Mouse (Mus musculus) right cerebral cortex, adult 2 months (tissue): ENCODE measurements around the gene Fndc1.

Experiments
- DNase-seq, 2 experiments: peaks; one replicate each; pipeline ENCODE4 v3.0.0; 2021 to 2022; ENCODE audit warnings: low spot score in 2 of 2

Fndc1 gene

DNA sequence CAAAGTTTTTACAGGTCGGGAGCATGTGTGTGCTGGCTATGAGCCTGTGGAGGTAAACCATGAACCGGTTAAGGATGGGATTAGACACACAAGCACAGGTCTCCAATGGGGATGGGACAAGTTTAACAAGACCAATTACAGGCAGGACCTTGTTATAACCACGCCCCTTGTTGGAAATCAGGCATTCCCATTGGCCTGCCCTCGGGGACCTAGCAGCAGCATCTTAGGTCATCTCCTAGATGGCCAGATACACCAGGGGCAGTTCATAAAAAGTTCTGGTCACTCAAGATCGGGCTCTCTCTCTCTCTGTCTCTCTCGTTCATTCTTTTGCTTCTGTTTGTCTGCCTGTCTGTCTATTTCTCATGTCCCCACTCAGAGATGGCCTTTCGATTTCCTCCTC is 6.9 kb downstream of the Fndc1 start:
- no peak for DNase-seq

DNA sequence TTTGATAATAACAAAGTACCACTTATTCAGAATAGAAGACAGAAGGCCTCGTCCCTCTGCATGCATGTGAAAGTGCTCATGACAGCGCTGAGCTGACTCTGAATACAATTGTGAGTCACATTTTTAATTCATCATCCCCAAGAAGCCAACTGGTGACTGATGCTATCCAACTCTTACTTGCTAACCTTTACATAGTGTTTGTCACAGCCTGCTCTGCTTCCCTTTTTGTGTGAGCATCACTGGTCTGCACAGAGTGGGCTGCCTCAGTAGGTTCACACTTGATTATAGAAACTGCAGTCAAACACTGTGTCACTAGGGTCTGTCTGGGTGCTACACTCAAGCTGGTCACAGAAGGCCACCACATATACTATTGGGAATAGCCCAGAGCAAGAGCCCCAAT is 10.5 kb downstream of the Fndc1 start:
- DNase-seq, result no peak

DNA sequence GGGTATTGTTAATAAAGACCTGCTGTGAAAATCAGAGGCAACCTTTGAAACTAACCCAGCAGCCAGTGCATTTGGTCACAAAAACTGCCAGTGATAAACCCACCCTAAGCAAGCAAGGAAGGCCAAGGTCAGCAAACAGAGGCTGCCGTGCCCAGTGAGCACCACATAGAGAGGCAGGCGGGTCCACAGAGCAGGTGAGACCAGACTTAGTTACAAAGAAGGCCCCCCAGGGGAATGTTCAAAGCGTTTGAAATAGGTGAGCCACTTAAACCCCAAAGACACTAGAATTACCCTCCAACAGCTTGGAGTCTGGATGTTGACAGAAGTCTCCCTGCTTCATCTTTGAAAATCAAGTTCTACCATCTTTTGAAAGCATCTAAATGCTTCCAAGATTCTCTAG is 12.7 kb downstream of the Fndc1 start:
- DNase-seq, result no peak

DNA sequence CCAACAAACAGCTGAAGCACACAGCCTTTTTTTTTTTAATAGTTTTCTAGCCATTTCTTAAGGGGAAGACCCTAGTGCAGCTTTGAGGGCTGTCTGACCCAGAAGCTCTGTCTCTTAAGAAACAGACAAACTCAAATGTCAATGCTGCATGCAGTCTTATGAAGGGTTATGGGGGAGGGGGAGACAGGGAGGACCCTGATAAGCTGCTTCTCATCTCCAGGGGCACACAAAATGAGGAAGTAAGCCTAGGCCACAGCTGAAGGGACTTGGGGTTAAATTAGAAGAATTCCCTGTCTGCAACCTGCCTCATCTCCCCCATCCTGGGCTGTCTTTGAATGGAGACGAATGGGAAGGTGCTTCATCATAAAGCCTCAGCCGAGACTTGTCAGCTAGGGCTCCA is 19.1 kb downstream of the Fndc1 start:
- no peak for DNase-seq

DNA sequence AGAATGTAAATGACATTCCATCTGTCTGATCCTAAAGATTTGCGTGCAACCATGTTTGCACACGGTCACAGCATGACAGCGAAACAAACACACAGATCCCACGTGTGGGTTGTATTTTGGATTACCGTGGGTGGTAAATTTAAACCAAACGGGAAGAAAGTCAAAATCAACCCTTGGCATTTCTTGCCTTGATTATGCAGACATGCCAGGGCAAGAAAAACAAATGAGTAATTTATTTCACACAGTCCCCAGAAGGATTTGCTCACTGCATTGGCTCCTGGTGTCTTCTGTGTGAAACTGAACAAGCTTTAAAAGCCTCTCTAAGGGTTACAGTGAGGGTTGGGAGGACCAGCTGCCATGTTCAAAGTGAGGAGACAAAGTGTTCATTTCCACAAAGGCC is 22.0 kb downstream of the Fndc1 start:
- DNase-seq, result no peak

DNA sequence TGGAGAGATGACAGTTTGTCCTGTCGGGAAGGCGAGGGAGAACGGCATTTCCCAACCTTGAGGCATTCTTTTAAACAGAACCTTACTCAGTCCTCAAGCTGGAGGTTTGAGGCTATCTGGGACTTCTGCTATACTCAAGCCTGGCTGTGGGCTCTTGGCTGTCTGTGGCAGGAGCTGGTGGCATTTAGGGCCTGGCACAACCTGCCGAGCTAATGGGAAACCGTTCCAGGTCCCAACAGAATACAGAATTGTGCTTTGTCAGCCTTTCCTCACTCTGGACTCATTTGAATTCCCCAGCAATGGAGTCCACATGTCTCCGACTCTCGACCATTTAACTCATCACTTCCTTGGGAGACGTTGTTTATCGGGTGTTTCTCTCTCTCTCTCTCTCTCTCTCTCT is 24.6 kb downstream of the Fndc1 start:
- no peak for DNase-seq

DNA sequence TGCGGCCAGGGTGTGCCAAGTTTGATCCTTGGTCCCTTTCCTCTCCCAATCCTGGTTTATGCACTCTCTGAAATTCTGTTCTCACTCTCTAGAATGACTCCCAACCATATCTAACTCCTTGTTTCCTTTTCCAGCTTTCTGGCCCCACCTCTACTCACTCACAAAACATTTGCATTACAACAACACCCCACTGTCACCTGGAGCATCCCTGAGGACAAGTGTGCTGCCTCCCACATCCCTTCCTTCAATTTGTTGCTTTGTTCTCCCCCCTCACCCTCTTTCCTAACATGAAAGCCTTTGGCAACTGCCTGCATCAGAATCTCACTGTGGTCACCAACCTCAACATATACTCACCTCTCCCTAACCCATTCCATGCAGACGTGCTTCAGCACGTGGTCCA is 27.2 kb downstream of the Fndc1 start:
- no peak for DNase-seq

DNA sequence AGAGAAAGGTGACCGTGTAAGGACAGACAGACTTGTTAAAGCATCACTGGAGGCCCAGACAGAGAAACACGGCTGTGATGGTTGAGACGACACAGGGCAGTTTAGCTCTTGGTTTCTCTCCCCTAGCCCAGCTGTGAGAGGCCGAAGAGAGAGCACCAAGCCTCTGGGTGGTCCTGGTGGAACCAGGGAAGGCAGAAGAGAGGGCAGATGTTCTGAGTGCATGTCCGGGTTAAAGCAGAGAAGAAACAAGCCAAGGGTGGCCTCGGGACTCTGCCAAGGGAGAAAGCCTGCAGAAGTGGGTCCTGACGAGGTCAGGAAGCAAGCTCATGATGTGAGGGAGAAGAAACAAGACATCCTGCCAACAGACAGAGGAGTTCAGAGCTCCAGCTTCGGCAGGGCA is 31.5 kb downstream of the Fndc1 start:
- no peak for DNase-seq

DNA sequence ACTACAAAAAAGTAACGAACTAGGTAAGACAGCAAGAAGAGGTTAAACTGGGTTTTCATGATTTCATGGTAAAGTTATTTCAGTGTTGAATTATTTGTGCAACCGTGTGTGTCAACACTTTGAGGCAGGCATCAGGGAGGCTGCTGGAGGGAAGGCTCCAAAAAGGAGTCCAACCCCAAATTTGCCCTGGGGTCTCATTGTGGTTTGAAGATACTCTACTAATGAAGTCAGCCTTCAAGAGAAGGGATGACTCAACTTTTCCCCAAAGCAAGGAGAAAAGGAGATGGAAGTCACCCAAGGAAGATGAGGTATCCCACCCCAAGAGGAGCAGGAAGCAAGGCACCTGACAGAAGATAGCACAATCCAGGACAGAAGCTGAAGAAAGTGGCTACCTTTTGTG is 31.9 kb downstream of the Fndc1 start:
- no peak for DNase-seq

DNA sequence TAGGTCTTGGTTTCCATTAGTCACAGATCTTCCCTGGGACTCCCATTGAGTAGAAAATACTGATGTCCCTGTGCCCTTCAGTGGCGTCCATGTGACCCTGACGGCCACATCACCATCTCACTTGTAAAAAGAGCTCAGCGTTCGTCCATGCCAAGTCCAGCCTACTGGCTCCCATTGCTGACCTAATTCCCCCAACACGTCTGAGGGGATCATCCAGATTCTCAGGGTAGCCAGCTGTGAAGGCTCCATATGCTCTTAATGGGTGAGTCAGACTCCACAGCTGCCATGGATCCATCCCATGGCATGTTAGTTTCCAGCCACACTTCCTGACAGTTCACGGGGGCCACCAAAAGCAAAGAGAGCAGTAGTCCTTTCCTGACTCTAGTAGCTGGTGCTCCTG is 33.0 kb downstream of the Fndc1 start:
- no peak for DNase-seq

DNA sequence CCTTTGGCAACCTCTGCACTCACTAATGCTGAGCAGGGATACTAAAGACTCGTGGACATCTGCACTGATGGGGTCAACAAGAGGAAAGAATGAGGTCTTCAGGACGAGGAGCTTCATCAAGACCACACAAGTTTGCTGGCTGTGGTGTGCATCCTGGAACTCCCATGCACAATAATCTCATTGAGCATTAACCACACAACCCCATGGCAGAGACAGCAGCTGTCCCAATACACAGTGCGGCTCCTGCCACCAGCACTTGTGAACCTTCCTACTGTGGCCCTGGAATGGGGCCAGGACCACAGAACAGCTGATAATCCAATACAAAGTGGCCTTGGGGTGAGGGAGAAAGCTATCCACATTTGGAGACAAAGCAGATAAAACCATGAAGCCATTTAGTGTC is 36.6 kb downstream of the Fndc1 start:
- no peak for DNase-seq

DNA sequence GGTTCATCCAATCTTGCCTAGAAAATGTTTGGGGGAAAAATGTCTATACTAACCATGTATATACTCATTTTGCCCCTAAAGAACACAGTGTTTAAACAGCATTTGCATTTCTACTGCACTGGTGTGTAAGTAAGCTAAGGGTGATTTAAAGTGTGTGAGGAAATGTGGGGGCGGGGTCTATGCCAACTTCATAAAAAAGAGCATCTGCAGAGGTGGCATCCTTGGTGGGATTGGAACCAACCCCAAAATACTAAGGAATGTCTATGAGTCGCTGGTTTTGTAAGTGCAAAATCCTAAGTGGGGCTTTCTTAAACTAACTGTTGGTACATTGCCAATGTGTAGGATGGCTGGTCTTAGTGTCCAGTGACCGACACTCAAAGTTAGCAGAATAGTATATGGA is 53.0 kb downstream of the Fndc1 start:
- DNase-seq, result peak; percentile 32 to 36

DNA sequence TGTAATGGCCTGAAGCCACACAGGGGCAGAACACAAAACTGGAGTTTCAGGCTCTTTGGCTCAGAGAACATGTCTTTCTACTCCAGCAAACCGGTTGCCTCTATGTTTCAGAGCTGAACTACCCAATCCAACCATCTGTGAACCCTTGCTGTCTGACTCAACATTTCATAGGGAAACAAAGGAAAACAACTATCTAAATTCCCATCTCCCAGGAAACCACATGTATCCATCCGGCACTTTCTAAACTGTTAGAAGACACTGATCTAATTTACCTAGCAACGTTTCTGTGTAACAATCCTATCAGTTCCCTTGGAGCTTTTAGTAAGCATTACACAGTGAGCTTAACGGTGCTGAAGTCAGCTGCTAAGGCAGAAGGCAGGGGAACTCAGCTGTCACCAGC is 67.3 kb downstream of the Fndc1 start:
- no peak for DNase-seq

DNA sequence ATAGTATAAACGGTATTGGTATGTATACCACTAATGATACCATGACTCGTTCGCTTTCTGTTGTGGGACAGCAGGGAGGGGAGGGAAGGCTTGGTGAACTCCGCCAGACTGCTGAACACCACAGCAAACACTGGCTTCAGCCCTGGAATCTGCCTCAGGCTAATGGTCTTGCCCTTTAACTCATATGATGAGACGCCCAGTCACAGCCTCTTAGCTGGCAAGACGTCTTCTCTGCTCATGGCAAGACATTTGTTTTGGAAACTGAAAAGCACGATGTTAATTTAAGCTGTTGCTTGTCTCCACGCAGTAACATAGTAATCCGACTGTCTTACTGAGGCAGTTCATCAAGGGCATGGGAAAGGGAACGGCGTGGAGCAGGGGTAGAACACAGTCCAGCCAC is 72.1 kb downstream of the Fndc1 start:
- no peak for DNase-seq

DNA sequence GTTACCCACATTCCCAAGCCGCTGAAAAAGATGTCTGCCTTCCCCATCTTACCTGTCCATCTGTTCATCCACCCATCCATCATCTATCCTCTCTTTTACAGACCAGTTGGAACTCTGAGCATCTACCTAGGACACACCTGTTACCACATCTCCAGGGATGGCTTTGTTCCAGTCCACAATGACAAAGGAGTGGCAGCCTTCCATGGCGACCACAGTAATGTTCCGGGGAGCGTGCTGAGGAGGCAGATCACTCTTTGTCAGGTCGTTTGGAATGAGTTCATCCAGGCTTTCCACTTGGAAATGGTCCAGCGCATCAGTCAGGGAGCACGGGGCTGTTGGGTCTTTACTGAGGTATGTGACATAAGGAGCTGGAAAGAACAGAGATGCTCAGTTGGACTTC is 73.7 kb downstream of the Fndc1 start:
- no peak for DNase-seq

DNA sequence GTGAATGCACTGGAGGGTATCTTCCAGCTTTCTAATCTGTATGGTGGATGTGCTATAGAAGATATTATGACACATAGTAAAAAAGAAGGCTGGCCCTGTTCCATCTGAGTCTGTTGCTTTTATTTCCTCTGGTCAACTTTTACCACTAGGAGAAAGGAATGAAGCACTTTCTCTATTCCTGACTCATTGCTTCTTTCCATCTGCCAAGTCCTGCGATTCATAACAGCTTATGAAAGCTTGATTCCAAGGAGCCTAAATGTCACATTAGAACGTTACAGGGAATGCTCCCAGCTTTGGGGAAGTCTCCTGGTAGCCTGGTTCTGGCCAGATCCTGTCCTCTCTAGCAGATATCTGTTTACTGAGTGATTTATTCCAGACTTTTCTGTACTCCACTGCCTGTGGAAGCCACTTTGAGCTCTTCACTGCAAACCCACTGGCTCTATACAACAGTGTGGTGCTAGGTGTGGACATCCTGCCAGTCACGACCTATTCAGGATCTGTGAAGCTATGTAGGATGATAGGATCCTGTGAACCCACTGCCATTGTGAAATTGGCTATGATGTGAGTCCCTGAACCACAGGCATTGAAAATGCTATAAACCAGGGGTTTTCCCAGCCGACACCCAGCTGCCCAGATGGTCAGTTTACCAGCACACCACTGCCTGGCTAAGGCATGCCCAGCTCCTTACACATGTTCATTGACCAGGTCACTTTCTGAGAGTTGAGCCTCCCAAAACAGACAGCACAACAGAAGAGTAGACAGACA is 77.9 kb downstream of the Fndc1 start:
- DNase-seq, result no peak

DNA sequence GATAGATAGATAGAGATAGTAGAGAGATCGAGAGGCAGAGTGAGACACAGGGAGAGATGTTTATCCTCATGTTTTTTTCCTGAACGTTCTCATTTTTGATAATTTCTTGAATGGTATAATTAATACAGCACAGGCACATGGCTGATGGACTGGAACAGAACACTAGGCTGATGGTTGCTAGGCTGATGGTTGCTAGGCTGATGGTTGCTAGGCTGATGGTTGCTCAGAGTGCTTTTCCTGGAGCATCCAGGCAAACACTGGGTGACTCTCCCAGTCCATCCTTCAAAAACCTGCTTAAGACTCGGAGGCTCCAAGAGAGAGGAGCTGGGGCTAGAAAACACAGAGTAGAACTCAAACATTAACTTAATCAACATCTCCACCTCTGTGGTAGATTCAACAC is 80.3 kb downstream of the Fndc1 start:
- peak; percentile 29 to 33 for DNase-seq

DNA sequence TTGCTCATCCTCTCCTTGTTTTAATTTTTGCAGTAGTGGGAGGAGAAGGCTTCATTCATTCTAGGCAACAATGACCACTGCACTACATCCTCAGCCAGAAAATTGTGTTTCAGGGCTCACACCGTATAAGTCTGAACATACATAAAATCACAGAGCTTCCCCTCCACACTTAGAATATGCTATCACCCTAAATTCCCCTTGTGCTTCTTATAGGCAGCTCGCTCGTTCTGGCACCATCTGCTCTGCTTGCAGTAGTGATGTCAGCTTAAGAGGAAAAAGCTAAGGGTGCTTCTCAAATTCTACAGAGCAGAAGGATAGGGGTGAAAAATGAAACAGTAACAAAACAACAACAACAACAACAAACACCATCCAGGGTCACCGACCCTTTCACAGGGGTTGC is 82.1 kb downstream of the Fndc1 start:
- peak; percentile 18 for DNase-seq

DNA sequence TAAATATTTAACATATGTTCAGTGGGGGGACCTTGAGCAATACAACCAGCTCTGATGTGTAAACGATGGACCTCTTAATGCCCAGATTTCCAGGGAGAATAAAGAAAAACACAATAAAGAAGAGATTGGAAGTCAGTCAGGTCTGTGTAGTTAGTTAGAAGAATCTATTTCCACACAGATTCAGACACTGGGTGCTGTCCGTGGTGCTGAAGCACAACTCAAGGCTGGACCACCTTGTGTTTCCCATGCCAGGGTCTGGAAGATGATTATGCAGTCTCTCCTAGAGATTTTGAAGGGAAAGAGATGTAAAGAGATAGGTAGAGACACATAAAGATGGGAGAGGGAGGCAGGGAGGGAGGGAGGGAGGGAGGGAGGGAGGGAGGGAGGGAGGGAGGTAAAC is 86.1 kb downstream of the Fndc1 start:
- no peak for DNase-seq

DNA sequence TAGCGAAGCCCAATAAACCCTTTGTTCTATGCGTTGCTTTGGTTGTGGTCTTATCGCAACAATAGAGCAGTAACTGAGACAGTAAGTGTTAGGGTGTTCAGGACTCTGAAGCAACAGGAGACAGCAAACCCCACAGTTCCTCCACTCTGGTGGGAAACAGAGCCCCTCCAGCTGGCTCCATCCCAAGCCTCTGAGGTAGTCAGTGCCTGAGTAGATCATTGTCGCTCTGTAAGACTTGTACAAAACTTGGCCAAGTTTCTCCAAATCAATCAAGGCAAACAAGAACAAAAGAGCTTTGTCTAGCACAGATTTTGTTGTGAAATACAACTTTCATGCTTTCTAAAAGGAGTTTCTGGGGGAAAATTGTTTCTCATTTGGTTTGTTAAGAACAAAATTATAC is 104.1 kb downstream of the Fndc1 start:
- DNase-seq, result no peak

DNA sequence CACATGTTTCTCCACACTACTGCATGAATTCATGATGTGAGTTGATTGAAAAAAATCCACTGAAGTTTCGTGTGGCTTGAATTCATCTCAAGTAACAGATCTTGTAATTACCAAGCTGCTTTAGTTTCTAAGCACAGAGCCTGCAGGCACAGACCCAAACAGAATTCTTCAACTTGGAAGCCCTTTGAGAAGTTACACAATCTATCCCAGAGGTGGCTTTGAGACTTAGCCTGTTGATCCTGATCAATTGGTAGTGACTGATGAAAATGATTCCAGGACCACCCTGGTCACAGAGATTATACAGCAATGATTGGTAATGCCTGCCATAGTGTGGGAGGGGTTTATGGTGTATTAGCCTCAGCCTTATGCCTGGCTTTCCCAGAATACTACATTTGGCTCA is 108.2 kb downstream of the Fndc1 start:
- DNase-seq, result no peak

DNA sequence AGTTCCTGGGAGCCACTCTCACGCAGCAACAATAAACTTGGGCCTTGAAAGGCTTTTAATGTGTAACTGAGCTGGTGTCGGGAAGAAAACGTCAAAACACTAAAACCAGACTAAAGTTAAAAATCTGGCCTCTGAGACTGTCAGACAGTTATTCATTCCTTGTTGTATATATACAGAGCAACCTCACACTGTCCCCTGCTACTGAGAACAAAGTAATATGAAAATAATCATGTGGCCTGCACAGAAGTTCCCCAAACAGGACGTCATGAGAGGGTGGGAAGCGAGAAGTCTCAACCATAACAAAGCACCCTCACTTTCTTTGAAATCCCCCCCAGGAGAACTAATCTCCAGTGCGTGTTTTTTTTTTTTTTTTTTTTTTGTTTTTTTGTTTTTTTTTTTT is 109.2 kb downstream of the Fndc1 start:
- DNase-seq, result no peak

DNA sequence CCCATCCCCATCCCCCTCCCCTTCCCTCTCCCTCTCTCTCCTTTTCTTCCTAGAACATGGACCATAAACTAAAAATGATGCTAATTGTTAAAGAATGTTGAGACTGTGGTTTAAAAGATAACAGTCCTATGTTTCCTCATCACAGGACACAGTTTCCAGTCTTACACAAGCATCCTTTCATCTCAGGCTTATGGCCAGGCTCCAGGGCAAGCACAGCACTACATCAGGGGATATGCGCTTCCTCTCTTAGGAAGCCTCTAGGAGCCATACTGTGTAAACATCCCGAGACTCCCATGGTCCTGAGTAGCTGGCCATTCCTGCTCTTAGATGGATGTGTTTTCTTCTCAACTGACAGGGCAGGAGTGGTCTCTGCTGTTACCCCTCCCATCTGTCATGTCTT is 114.1 kb downstream of the Fndc1 start:
- DNase-seq, result no peak

DNA sequence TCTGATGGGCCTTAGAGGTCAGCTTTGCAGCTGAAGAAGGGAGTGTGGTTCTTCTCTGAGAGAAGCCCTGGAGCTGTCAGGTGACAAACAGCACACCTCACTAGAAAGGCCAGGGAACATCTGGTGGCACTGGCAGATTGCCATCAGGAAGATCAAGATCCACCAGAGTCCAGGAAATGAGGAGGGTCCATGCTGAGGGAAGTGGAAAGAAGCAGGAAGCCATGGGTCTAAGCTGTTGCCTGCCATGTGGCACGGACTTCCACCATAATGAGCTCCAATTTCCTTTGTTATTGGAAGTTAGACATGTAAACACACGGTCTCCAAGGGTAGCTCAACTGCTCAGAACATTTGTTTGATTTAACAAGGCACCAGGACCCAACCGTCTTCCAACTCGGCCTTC is 120.0 kb downstream of the Fndc1 start:
- no peak for DNase-seq
